In the genomic region with DNA sequence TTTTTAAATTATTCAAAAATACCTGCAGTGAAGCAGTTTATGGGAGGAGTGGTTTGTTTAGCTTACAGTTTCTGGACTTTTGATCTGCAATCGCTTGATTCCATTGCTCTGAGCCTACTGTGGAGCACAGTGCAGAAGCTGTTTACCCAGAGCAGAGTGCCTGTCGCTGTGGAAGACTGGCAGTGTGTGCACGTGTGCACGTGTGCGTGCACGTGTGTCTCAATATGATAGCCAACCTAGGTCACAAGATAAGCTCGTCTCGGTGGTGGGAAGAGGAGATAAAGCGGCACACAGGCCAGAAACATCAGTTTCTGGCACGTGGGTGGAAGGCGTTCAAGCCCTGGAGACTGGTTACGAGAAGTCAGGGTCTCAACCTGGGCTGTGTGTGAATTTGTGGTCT, we compare ENCODE assay signal across 16 mouse cellular contexts.
DNase-seq lines count a peak whose midpoint lies in the region; ATAC-seq and TF ChIP-seq lines count a peak whose summit lies in the region.
"Had no signal": no experiment of that assay in that cellular context is flagged by ENCODE, and none has a peak within 500 bp of the region (broad histone marks: within the 10 kb centered on the region; RNA-seq: fewer than 3 reads in every experiment).

No protein-coding gene starts in this region.

- no peaks in the 10 kb centered on the region for H3K79me2 ChIP-seq in heart, adult 2 months (replicated peaks; ENCODE audit: control insufficient read depth, insufficient read depth, low read length)

- H3K36me3 ChIP-seq in heart, adult 2 months (ENCODE audit: control insufficient read depth, insufficient read depth, low read length), result no peaks in the 10 kb centered on the region
- no peaks in the 10 kb centered on the region for H3K36me3 ChIP-seq in intestine, embryonic 15.5 days
- no peaks in the 10 kb centered on the region for H3K36me3 ChIP-seq in embryonic facial prominence, embryonic 10.5 days (replicated peaks)
- H3K36me3 ChIP-seq: hindbrain, embryonic 13.5 days had no signal

- no peaks in the 10 kb centered on the region for H3K27me3 ChIP-seq in heart, adult 2 months (ENCODE audit: control insufficient read depth, insufficient read depth, low read length)
- H3K27me3 ChIP-seq in intestine, embryonic 15.5 days (replicated peaks), result no peaks in the 10 kb centered on the region
- no peaks in the 10 kb centered on the region for H3K27me3 ChIP-seq in embryonic facial prominence, embryonic 10.5 days (replicated peaks; ENCODE audit: low read depth, poor library complexity, severe bottlenecking)
- H3K27me3 ChIP-seq: hindbrain, embryonic 13.5 days; Patski had no signal

- no peak overlapping the region for H3K4me2 ChIP-seq in intestine, embryonic 15.5 days (replicated peaks)
- H3K4me2 ChIP-seq: hindbrain, embryonic 13.5 days had no signal

- H3K4me3 ChIP-seq in heart, adult 2 months, result no peak overlapping the region
- no peak overlapping the region for H3K4me3 ChIP-seq in intestine, embryonic 15.5 days (replicated peaks)
- no peak overlapping the region for H3K4me3 ChIP-seq in embryonic facial prominence, embryonic 10.5 days
- H3K4me3 ChIP-seq: hindbrain, embryonic 13.5 days had no signal

- intact Hi-C loops in heart, postnatal 25 days (cut with DNase I), result loop anchor here (10.0 kb wide), 1 partner anchor 140 kb away; no protein-coding TSS in a partner anchor
- intact Hi-C loops in heart, adult 2 months (cut with DNase I), result loop anchor here (5.0 to 10.0 kb wide), 4 partner anchors 73 to 920 kb away; no protein-coding TSS in a partner anchor

- H3K4me1 ChIP-seq in heart, adult 2 months (ENCODE audit: control insufficient read depth, insufficient read depth, low read length), result peaks cover 4% of the 10 kb centered on the region; the same call in 1 of the 2 replicates
- no peaks in the 10 kb centered on the region for H3K4me1 ChIP-seq in intestine, embryonic 15.5 days (replicated peaks)
- no peaks in the 10 kb centered on the region for H3K4me1 ChIP-seq in embryonic facial prominence, embryonic 10.5 days
- H3K4me1 ChIP-seq: hindbrain, embryonic 13.5 days had no signal

- no peak for TF ChIP-seq CTCF in heart, adult 2 months (IDR thresholded peaks at IDR 0.05)

- TF ChIP-seq EP300 in heart, adult 2 months (IDR thresholded peaks at IDR 0.05; ENCODE audit: insufficient read depth, low read depth, low read length), result peak; percentile 89

- peak overlapping the region; percentile 73 for H3K27ac ChIP-seq in heart, adult 2 months
- H3K27ac ChIP-seq in intestine, embryonic 15.5 days, result no peak overlapping the region
- H3K27ac ChIP-seq in embryonic facial prominence, embryonic 10.5 days (replicated peaks), result no peak overlapping the region
- H3K27ac ChIP-seq: hindbrain, embryonic 13.5 days; macrophage had no signal

- 29% methylated on average over 12 of the region's 12 CpGs for WGBS in heart, adult 2 months
- 61% methylated on average over 12 of the region's 12 CpGs for WGBS in intestine, embryonic 15.5 days
- 91% methylated on average over 12 of the region's 12 CpGs for WGBS in embryonic facial prominence, embryonic 10.5 days

- no peak overlapping the region for H3K9ac ChIP-seq in heart, adult 2 months (ENCODE audit: low read depth, low read length)
- no peak overlapping the region for H3K9ac ChIP-seq in intestine, embryonic 15.5 days
- H3K9ac ChIP-seq: hindbrain, embryonic 13.5 days had no signal

- no peak for TF ChIP-seq POLR2A in heart, adult 2 months (IDR thresholded peaks at IDR 0.05; ENCODE audit: insufficient read depth, low read depth, low read length)

- ATAC-seq in intestine, embryonic 15.5 days, result peak; percentile 94
- ATAC-seq in megakaryocyte-erythroid progenitor cell, adult 5-6 weeks (replicated peaks; ENCODE audit: low FRiP score, low TSS enrichment, poor library complexity, severe bottlenecking), result peak; percentile 84
- no peak for ATAC-seq in activated CD4-positive, CD25-positive, alpha-beta regulatory T cell, adult 4 months
- ATAC-seq: Patski had no signal

- peak; percentile 96 for DNase-seq in heart, adult 11 months
- no peak for DNase-seq in heart, postnatal 25 days (ENCODE audit: low spot score)
- DNase-seq in heart, adult 2 months, result peak; percentile 56 to 75
- DNase-seq in right cerebral cortex, adult 2 months (ENCODE audit: low spot score in 2 of 2), result no peak
- DNase-seq in embryonic facial prominence, embryonic 10.5 days (ENCODE audit: low spot score), result no peak
- DNase-seq: adrenal gland, postnatal 25 days; cerebellum, adult 9-11 months; kidney, postnatal 14 days; right cerebral cortex, postnatal 14 days; thymus, postnatal 14 days had no signal

- no peaks in the 10 kb centered on the region for H3K9me3 ChIP-seq in intestine, embryonic 15.5 days
- H3K9me3 ChIP-seq in embryonic facial prominence, embryonic 10.5 days, result no peaks in the 10 kb centered on the region
- H3K9me3 ChIP-seq: hindbrain, embryonic 13.5 days had no signal

Comparison
In these comparisons a context has a peak if more than half of its experiments do, and no peak if none do; other contexts are left out.
1. DNase-seq: peak in heart, adult 11 months (single experiment) and heart, adult 2 months (2 of 2); none in heart, postnatal 25 days (single experiment), right cerebral cortex, adult 2 months (0 of 2) and embryonic facial prominence, embryonic 10.5 days (single experiment).